Mouse (Mus musculus) liver, postnatal 0 days (tissue): ENCODE data around the gene Trhde.

Experiments used
- CTCF ChIP-seq: sonication (generic); IDR thresholded peaks from 2 replicates; pipeline ENCODE4 v1.5.1; 2016; ENCODE audit warnings: antibody characterized with exemption, low read depth
- EP300 ChIP-seq: IDR thresholded peaks from 2 replicates; pipeline ENCODE4 v1.6.1; 2016; ENCODE audit warnings: antibody characterized with exemption, low read depth, mild to moderate bottlenecking

GRCm38 (mm10) chr10:114762125-114762524 lies 40.0 kb downstream of the Trhde start:
- TF ChIP-seq CTCF (no peak), EP300 (no peak)
